Mouse (Mus musculus): ENCODE results near the gene Rhcg. TPM values are rescaled to one million over a fixed set of nuclear protein-coding genes. Genes with fewer than 3 reads are reported as not detected.

Rhcg gene
- not detected for total RNA-seq (2021)
- long read RNA-seq, experiment 1 = 0 reads
- long read RNA-seq, experiment 2 = 0 reads

DNA sequence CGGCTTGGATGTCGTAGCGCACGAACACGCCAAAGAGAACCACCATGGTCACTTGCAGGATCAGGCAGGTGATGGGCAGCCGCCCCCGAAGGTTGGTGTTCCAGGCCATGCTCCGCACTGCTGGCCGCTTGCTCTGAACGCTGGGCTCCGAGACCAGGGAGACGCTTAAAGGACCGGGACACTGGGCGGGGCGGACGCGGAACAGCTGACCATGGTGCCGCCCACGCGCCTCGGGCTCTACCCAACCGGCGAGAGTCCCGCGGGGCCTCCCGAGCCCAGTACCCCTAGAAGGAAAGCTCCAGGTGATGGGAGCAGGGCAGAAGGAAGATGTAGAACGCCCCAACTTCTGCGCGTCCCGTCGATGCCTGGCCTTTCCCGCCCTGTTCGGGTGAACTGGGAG is at the start of gene Rhcg:
Gene Rhcg, minus strand, starts transcription at position 240 of the 400 bp plus-strand sequence.
- DNase-seq = no peak

DNA sequence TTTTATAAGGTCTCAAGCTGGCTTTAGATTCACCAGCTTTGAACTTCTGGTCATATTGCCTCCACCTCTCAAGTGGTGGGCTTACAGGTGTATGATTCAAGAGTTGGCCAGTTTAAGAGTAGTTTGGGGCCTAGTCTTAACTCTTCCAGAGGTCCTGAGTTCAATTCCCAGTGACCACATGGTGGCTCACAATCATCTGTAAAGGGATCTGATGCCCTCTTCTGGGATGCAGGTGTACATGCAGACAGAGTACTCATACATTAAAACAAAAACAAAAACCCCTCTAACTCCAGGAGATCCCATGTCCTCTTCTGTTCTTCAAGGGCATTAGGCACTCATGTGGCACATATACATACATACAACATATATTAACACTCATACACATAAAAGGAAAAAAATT is 49.2 kb upstream of the Rhcg start:
- no peak for DNase-seq

DNA sequence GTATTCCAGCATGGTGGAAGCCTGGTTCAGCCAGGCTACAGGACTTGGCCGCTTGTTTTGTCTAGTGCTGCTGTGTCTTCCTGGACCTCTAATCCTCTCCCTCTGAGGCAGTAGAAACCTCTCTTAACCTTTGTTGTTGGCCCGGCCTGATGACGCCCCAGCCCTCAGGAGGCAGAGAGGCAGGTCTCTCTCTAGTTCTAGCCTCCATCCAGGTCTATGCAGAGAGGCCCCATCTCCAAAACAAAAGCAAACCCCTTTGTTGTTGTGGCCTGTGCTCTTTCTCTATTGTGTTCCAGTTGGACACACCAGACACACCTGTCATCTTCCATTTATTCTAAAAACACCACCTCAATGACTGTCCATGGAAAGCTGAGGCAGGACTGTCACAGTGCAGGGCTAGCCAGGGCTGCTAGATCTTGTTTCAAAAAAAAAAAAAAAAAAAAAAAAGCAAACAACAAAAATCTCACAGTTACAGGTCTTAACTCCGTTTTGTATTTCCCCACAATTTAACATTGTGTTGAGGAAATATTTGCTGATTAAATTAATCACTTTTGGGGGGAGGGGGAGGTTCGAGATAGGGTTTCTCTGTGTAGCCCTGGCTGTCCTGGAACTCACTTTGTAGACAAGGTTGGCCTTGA is 43.9 kb upstream of the Rhcg start:
- DNase-seq = no peak

DNA sequence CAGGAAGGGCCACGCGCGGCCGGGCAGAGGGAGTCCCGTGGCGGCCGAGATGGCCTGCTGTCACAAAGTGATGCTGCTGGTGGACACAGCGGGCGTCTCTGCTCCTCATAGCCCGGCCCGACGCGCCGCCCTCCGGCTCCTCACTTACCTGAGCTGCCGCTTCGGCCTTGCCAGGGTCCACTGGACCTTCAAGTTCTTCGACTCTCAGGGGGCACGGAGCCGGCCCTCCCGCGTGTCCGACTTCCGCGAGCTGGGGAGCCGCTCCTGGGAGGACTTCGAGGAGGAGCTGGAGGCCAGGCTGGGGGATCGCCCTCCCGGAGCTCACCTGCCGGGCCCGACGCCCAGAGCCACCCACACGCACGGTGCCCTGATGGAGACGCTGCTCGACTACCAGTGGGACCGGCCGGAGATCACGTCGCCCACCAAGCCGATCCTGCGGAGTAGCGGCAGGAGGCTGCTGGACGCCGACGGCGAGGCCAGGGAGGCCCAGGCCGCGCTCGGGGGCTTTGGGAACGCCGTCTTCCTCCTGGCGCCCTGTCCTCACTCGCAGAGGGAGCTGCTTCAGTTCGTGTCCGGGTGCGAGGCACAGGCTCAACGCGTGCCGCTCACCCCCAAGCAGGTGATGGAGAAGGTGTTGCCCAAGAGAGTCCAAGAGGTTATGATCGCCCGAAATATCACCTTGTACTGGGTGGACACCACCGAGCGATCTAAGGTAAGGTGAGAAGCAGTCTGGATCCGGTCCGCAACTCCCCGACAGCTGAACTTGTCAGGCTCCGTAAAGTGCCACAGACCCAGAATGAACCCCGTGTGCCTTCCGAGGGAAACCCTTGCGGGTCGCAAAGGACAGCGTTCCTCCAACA is 43.1 kb upstream of the Rhcg start:
- DNase-seq = peak; percentile 20

DNA sequence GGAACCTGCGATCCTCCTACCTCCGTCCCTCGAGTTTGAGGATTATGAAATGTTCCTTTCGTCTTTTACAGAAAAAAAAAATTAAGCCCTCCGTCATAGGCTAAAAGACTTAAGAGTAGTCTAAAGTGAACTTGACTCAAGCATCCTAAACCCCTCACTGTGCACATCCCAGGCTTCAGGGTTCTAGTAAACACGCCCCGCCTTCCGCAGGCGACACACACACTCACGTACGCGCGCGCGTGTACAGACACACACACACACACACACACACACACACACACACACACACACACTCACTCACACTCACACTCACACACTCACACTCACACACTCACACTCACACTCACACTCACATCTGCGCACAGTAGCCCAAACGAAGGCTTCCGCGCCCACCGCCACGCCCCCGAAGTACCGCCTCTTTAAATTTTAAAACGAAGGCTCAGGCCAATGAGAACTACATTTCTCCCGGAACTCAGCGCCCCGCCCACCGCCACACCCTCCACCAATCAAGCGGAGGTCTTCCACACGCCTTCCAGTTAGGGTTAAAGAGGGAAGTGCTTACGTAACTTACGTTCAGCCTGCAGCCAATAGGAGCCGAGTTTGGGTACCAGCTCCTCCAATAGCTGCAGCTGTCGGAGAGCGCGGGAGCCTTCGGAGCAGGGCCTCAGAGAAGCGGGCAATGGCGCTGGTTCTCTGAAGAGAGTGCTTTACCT is 42.3 kb upstream of the Rhcg start, which contains the start of gene Ticrr:
Gene Ticrr, plus strand, starts transcription at position 619 of the 713 bp plus-strand sequence.
- peak; percentile 94 for DNase-seq

DNA sequence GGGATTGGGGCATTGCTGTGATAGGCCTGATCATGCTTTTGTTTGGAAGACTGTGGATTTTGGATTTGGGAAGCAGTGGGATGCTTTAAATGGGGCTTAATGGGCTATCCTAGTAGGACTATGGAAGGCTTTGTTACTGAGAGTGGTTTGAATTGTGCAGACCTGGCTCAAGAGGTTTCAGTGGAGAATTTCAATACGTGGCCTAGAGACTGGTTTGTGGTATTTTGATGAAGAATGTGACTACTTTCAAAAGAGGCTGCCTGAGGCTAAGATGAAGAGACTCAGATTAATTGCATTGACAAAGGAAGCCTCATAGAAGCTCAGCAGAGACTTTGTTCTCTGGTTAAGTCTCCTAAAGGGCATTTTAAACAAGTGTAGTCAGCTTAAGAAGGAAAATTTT is 37.1 kb upstream of the Rhcg start:
- no peak for DNase-seq

DNA sequence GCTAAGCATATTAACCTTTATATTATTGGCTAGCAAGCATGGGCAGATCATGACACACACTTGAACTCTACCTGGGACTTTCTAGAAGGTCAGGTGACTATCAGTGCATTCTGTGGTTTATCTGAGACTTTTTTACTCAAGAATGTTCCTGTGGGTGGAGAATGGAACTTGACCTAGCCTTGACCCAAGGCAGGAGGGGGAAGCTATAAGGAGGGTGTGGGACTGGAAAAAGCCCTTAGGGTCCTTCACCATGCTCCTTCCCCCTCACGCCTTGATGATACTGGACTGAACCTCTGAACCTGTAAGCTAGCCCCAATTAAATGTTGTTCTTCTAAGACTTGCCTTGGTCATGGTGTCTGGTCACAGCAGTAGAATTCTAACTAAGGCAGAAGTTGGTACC is 36.7 kb upstream of the Rhcg start:
- no peak for DNase-seq

DNA sequence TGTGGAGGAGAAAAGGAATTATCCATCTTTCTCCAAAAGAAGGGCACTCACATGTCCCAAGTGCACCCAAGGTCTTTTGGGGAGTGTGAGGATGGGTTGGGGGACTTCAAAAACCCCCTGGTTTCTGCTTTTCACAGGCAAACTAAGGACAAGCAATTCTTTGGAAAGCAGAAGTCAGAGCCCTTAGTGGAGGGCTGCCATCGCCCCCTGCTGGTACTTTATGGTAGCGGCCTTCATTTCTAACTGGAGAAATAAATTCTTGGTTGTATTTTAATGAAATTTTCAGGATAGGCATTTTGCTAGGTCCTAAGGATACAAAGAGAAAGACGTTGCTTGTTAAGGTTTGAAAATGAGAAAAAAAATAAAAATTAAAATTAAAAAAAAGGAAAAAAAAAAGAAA is 31.5 kb upstream of the Rhcg start:
- DNase-seq = peak; percentile 53

DNA sequence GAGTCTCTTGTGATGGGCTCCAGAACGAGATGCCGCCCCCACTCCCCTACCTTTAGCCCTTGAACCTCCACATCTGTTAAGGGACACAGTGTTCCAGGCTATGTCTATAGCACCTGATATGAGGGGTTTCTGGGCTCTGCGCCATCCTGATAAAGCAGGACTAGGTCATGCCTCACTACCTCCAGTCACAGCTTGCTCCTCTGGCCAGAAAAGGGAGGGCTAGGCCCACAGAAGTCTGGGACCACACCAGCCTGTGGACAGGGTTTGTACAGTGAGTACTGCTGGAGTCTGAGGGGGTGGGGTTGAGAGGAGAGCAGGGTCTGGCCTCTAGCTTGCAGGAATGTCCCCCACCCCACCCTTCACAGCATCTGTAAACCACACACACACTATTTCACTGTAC is 29.8 kb upstream of the Rhcg start:
- no peak for DNase-seq

DNA sequence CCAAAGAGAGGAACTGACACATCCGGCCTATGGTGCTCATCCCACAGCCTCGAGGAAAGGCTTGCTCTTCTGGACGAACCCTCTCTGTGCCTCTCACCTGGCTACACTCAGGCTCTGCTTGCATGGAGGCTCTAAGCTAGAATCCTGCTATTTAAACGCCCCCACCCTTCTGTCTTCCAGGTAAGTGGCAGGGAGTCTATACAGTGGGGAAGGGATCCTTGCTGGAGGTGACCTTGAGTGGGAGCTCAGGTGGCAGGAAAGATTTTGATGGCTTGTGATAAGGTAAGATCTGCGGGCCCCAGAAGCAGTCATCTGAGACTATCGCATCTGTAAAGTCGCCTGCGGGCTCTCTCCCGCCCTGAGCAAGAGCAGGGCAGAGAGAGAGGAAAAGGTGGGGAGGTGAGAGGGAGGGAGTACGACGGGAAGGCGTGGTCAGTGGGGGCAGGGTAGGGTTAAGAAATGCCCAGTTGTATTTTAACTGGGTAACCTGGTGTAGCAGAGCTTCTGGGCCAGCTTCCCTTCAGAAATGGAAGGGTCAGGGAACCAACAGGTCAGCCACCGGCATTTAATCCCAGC is 14.4 kb upstream of the Rhcg start:
- DNase-seq = no peak

DNA sequence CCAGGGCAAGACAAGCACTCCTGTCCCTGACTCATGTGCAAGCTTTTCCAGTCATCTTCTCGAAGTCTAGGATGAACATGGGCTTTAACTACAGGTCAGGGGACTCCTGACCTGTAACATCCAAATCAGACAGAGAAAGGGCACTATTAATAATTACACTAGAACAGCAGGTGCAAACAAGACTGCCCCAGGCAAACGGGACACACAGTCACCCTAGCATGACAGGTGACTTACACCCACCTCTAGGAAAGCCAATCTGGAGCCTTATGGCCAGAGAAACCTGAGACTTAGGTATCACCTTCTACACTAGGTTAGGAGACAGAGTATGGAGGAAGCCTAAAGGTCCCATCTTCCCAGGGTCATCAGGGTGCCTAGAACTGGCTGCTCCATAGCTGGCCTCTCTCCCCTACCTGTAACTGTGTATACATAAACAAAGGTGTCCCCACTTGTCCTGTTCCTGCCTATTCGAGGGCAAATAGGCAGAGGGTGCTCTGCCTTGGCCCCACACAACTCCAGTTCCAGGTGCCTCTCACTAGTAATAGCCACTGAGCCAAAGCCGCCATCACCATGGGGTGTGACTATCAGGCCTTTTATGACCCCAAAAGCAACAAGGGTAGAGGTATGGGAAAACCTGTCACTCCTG is 10.9 kb upstream of the Rhcg start:
- DNase-seq = no peak

DNA sequence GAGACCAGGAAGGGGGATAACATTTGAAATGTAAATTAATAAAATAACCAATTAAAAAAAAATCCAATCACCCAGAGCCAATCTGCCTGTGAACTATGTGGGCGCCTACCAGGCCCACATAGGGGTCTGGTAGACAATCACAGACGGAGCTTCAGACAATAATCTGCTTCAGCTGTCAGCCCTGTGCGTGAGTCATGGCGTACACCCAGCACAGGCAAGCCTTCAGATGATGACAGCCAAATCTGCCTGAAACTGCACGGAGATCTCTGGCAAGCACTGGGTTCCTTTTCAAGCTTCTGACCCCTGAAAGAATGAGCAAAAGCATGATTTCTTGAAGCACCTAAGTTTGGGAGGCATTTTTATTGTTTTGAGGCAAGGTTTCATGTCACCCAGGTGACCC is 8.7 kb upstream of the Rhcg start:
- no peak for DNase-seq

DNA sequence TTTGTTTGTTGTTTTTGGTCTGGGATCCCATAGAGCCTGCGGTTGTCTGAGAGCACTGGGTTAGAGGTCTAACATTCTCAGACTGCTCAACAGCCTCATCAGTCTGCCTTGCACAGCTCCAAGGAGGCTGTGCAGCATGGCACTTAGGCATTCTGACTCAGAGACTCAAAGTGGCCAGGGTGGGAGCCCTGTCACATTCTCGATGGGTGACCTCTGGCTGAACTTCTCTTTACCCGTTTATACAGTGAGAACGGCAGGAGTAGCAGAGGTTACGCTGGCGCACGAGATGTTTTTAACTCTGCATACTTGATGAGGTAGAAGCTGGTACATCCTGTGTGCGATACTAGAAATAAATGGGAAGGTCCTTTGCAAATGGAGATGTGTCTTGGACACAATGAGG is 5.6 kb upstream of the Rhcg start:
- DNase-seq = no peak

DNA sequence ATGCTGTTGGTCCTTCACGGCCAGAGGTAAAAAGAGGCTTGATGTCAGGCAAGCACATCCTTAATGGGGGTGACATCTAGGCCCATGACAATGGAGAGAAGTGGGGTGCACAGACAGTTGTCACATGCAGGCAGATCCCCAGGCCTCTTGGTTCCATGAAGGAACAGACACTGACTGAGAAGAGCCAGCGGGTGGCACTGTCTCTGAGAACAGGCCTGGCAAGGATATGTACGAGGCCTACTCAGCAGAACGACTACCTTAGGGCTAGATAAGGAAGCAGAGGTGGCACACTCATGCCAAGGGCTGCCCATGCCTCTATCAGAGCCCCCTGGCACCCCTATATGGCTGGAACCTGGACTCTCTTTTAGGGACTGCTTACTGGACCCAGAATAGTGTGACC is 2.0 kb upstream of the Rhcg start:
- DNase-seq = no peak

DNA sequence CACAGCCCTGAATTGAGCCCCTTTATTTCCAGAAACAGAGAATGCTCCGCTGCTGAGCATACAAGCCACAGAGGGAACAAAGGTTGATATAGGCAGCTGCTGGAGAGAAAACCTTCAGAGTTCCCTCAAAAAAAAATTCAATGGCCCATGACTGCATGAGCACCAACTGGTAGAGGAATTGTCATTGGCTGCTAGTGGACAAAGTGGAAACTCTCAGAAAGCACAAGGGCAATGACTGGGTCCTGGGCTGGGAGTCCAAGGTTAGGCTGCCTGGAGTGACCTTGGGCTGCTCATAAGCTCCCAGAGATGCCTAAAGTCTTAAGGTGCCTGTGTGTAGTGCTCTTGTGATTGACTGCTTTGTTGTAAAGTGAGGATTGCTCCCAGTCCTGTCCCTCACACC is 1.5 kb downstream of the Rhcg start:
- no peak for DNase-seq

DNA sequence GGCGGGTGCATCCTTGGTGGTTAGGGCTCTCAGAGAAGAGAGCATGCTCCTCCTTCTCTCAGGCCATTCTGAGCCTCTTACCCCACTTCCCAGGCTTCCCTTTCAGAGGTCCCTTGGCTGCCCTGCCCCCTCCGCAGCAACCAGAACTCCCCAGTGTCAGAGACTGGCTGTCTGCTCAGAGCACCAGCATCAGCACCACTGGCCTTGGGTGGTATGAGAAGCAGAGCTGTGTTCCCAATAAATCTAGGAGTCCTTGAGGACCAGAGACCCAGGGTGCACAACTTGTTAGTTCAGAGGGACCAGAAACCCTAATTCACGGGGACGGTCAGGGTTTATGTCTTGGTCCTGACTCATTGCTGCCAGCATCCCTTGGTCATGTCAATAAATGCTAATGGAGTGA is 2.4 kb downstream of the Rhcg start:
- no peak for DNase-seq

DNA sequence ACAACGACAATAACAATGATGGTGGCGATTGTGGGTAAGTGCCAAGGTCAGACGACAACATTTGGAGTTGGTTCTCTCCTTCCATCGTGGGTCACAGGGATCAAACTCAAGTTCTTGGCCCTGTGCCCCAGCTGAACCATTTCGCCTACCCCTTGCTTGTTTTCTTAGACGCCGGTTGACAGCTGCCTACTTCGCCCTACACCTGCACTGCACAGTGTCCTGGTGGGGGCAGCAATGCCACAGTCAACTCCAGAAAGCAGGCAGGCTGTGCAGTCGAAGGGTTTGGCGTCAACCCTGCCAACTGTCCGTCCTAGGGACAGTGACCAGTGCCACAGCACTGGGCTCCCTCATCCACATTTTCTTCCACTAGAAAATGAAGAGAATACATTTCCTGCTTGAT is 4.1 kb downstream of the Rhcg start:
- DNase-seq = no peak

DNA sequence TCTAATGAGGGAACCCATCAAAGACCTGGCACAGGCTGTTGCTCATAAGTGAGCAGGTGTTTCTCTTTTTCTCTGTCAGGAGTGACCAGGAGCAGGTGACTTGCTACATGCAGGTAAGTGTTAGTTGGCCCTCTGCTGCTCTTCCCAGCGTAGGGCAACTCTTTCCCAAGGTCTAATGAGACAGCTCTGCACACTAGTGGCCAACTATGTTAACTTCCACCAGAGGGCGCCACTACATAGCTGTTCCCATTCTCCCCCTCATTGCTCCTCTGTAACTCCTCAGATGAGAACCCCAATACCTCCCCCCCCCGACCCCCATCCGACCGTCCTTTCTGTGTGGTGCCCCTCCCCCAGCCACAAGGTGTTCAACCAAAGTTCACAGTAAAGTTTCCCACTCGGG is 4.7 kb downstream of the Rhcg start:
- peak; percentile 53 for DNase-seq

DNA sequence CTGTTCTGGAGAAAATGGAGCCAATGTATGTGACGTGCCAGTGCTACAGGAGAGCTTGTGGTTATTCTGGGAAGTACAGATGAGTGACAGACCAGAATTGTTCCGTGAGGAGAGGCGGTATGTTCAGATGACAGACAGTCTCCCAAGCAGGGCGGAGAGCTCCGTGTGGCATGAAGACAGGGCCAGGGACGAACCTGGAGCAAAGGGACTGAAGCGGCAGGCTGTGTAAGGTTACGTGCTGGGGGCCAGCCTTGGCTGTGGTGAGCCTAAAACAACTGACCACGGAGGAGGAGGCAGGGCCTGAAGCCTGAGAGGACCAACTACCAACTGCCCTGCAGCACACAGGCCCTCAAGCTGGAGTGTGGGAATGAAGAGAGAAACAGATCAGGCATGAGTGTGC is 5.6 kb downstream of the Rhcg start:
- DNase-seq = no peak

DNA sequence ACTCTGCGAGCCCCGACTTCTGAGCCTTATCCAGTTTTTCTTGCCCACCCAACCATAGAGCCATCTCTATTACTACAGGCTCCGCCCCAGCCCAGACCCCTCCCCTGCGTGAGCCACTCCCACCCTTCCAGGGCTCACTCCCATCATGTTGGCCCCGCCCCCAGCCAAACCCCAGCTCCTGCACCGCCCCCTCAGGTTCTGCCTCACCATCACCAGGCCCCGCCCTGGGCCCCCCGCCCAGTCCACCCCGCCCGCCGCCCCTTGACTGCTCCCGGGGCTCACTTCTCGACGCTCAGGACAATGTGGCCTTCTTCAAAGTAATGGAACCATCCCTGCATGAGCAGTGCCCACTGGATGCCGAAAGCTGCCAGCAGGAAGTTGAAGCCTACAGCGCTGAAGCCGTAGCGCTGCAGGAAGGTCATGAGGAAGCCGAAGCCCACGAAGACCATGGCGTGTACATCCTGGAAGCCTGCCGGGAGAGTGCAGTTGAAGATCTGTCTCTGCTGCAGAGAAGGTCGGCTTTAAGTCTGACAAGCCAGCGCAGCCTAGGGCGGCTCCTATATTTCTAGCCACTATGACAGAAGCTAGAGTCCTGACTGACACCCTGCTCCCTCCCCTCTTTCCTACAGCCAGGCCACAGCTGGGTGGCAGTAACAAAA is 10.1 kb downstream of the Rhcg start:
- no peak for DNase-seq

DNA sequence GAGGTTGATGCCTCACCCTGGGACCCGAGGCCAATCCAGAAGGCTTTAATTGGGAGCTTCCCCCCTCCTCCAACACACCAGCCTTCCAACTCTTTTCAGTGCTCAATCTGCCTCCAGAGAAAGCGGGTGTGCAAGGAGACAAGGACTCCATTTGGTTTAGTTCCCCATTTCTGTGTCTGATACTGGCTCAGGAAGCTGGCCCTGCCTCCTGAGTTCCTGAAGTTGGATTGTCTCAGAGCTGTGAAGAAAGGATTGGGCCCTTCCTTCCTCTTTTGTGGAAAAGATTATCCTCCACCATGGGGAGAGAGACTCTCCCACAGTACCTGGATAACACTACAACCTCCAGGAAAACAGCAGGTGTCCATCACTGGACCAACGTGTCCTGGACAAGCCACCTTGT is 10.7 kb downstream of the Rhcg start:
- DNase-seq = no peak

DNA sequence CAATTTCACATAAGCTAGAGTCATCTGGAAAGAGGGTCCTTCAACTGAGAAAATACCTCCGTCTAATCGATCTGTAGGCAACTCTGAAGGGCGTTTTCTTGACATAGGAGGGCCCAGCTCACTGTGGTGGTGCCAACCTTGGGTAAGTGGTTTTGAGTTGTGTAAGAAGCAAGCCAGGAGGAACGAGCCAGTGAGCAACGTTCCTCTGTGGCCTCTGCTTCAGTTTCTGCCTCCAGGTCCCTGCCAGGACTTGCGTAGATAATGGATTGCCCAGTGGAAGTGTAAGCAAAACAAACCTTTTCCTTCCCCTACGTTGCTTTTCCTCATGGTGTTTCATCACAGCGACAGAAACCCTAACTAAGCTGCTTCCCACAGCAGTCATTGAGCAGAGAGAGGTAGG is 15.5 kb downstream of the Rhcg start:
- DNase-seq = no peak
